Mouse (Mus musculus) megakaryocyte progenitor cell, adult 5-6 weeks (primary cell): ENCODE data around the gene Gm11444. TPM values are rescaled to one million over a fixed set of nuclear protein-coding genes. Genes with fewer than 3 reads are reported as not detected.

Experiments used
- ATAC-seq: replicated peaks from 2 replicates; pipeline ENCODE4 v1.8.0; 2016; ENCODE audit warnings: mild to moderate bottlenecking, moderate TSS enrichment, inconsistent platforms; ENCODE audit not compliant: poor library complexity
- total RNA-seq, 2 experiments: library from RNA; stranded (forward) in 1 of 2; stranded (reverse) in 1 of 2; fragments of 157-497, 149-512 nt in 1 of 2; fragments of 200-1000 nt in 1 of 2; gene quantifications; 2 replicates each; pipeline versions ENCODE4 v1.2.3 to v1.2.4; 2015 to 2017

Gm11444 gene
- total RNA-seq, 2 experiments from 2014 or later: not detected

- ATAC-seq: no peak
Measured at GRCm38 (mm10) chr11:85818401-85818800, 31.7 kb downstream of the Gm11444 start.

DNA sequence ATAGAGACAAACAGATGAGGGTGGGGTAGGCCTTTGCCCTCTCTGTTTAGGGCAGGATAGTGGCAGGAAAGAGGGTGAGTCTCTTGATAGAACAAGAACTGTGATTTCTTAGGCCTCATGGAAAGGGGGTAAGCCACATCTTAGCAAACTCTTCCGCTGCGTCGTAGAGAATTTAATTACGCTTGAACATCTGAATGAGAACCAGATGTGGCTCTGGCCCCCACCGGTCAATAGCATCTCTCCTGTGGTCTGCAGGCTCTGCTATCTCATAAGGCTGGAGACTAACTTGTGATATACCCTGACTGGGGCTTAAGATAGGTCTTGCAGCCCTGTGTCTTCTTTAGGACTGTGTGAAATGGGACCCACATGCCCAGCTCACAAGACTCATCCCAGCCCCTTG lies 33.7 kb downstream of the Gm11444 start:
- no peak for ATAC-seq

DNA sequence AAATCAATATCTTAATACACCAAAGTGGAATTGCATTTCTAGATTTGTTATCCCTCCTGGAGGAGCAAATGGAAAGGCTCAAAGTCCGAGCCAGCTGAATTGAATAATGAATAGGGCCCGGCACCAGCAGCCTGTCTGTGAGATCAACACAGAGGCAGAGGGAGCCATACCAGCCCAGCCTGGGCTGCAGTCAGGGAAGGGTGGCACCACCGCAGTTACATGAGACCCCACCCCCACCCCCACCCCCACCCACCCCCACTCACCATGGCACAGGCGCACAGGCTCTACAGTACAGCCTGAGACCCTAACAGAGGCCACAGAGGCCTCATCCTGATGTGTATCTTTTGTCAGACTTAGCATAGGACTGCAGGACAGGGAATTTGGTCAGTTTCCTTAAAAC lies 35.5 kb downstream of the Gm11444 start:
- no peak for ATAC-seq

DNA sequence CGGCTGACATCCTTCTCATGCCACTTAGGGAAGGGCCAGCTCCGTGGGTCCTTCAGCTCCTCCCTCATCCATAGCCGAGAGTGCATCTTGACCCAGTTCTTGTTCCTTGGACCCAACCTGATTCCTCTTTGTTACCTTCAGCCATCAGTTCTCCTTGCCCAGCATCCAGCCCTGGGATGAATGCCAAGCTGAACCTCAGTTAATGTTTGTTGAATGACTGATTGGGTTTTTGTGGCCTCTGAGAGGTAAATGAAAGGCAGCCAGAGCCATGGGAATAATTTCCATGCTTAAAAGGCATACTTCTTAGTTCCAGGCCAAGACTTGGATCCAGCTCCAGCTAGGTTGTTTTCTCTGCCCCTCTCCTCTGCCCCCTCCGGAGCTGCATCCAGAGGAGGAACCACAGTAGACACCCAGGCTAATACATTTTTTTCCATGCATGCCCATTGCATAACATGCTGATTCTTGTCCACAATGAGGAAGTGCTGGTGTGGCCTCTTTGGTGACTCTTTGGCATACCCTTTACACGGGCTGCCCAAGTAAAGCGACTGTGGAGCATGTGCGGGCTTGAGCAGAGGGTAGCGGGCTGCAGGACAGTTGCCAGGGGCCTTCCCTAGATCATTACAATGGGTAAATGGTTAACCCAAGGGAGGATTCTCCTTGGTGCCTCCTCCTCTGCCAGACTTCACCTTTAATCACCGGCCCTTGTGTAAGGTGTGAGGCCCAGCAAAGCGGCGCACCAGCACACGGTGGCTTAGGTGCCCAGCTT lies 37.7 kb downstream of the Gm11444 start:
- peak; percentile 94 for ATAC-seq

DNA sequence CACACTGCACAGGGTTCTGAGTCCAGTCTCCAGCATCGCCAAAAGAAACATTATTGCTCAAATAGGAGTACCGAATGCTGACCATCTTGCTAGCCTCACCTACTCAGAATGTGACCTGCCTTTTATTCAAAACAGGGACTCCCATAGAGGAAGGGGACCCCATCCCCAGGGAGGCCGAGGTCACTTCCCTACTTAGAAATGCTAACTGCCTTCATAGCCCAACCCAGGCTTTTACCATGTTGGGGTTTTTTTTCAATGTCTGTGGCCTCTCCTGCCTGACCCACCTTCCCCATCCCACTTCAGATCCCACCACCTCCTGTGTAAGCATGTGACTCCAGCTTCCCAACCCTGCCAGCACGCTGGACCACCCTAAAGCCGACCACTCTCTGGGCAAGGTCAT lies 38.5 kb downstream of the Gm11444 start:
- ATAC-seq: no peak

GRCm38 (mm10) chr11:85811229-85811628 lies 38.9 kb downstream of the Gm11444 start:
- ATAC-seq: 0 out of 2 replicates have a peak, but pooled peaks have one; percentile 41

DNA sequence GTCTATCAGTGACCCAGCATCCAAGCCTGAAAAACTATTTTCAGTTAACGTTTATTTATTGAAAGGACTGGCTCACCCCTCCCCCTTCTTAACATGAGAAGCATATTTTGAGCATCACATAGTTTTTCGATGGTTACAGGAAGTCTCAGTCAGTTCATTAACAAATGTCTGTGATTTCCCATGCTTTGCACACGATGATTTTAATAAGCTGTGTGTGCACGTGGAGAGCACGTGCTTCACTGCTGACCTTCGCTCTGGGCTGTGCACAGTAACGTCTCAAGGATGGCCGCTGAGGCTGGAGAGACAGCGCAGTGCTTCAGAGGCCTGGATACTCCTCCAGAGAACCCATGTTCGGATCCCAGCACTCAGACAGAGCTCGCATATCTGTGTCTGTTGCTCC lies 42.8 kb downstream of the Gm11444 start:
- no peak for ATAC-seq

DNA sequence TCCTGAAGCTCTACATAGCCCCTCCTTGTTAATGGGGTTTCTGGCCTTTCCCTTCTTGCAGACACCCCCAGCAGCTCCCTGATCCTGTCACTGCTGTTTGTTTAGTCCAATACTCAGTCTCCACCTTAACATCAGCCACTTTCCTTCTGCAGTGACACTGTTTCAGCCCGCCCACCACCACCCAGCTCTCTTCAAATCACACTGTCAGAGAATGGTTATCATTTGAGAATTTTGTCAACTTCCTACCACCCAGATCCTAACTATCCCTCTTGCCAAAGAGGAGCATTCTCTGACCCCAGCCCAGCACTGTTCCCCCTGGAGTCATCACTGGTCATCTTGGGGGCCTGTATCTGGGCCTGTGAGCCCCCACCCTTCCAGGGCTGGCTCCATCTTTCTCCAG lies 44.4 kb downstream of the Gm11444 start:
- ATAC-seq: no peak

DNA sequence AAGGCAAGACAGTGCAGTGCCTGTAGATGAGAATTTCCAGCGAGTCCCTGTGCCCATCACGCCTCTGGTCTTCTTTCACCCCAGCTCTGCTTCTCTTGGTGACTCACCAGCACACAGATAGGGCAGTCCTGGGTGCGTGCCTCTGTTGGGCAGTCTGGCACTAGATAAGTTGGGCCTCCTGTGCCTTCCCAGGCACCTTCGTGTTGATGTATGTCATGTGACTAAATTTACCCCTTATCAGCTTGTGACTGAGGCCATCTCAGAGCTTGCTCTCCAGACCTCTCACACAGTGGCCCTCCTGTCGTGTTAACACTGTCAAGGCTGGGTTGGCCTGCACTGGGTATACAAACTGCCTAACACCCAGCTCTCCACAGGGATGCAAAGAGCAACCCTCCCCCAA lies 46.1 kb downstream of the Gm11444 start:
- peak; percentile 93 for ATAC-seq

DNA sequence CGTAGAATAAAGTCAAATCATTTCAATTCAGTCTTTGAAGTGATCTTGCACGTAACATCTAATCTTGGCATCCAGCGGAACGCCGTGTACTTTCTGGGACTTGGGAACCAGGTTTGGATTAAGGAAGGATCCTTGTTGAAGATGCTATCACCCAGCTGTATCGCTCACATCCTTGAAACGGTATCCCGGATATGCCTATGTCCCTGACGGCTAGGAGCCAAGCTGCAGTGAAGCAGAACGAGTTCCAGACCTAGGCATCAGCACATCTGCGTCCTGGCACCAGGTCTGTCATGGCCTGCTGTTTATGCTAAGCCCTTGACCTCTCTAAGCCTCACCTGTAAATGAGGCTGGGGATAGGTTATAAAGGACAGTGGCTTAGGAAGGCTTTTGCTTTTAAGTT lies 49.8 kb downstream of the Gm11444 start:
- ATAC-seq: no peak

GRCm38 (mm10) chr11:85799856-85800255 lies 50.3 kb downstream of the Gm11444 start:
- no peak for ATAC-seq

DNA sequence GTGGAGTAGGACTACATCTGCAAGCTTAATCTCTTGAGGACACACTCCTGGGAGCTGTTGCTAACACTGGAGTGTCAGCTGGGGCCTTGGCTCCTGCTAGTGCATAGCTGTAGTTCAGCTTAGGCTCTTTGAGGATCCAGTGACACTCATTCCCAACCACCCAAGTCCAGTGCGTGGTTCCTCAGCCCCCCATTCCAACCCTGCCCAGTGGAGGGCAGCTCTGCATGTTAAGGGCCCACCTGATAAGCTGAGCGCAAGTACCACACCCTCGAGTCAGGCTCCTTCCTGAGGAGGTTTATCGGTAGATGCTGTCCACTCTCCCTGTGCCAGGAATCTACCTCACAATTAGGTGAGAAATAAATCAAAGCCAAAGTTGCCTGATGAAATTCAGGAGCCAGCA lies 50.7 kb downstream of the Gm11444 start:
- ATAC-seq: no peak

Other genes starting within 250 kb of the Gm11444 start
- gene Tbx2, start 17.8 kb downstream of the Gm11444 start, total RNA-seq (2015): 0.10 TPM in 1 of 2 replicates, not detected in the other
- gene Tbx2, start 17.8 kb downstream of the Gm11444 start, total RNA-seq (2017): not detected in 2 replicates
- not detected in 2 replicates for gene Tbx4, start 36.1 kb upstream of the Gm11444 start, total RNA-seq (2015)
- not detected in 2 replicates for gene Tbx4, start 36.1 kb upstream of the Gm11444 start, total RNA-seq (2017)